Mouse (Mus musculus) heart, embryonic 16.5 days (tissue): ENCODE results near the gene Gclm. TPM values are rescaled to one million over a fixed set of nuclear protein-coding genes. Genes with fewer than 3 reads are reported as not detected.

Experiments
- ATAC-seq: fragments of 200-750 bp; cut with Nextera tagmentation; replicated peaks from 2 replicates; pipeline ENCODE4 v1.8.0; 2017; ENCODE audit warnings: moderate number of reproducible peaks; ENCODE audit not compliant: insufficient read depth, low FRiP score; ENCODE audit errors: extremely low read depth
- H3K27ac ChIP-seq: fragments of 300-500 bp; sonication (generic); 2 replicates; pipeline ENCODE4 v1.5.1; 2014; ENCODE audit warnings: mild to moderate bottlenecking, low read length, control low read depth, moderate library complexity
- H3K27me3 ChIP-seq: fragments of 300-500 bp; sonication (generic); 2 replicates; pipeline ENCODE4 v1.6.1; 2014; ENCODE audit warnings: low read length, mixed read lengths; ENCODE audit not compliant: control insufficient read depth, insufficient read depth
- H3K36me3 ChIP-seq: fragments of 300-500 bp; sonication (generic); 2 replicates; pipeline ENCODE4 v1.6.1; 2014; ENCODE audit not compliant: control insufficient read depth, insufficient read depth
- H3K4me1 ChIP-seq: fragments of 300-500 bp; sonication (generic); 2 replicates; pipeline ENCODE4 v1.6.1; 2014; ENCODE audit warnings: low read length, mixed read lengths; ENCODE audit not compliant: control insufficient read depth, insufficient read depth
- H3K4me2 ChIP-seq: fragments of 300-500 bp; sonication (generic); 2 replicates; pipeline ENCODE4 v1.6.1; 2014; ENCODE audit warnings: low read depth, mild to moderate bottlenecking, control low read depth, low read length
- H3K4me3 ChIP-seq: fragments of 300-500 bp; sonication (generic); 2 replicates; pipeline ENCODE4 v1.5.1; 2014; ENCODE audit warnings: mild to moderate bottlenecking, control low read depth, low read length
- H3K9ac ChIP-seq: fragments of 300-500 bp; sonication (generic); 2 replicates; pipeline ENCODE4 v1.6.1; 2014; ENCODE audit warnings: low read length, control low read depth
- H3K9me3 ChIP-seq: fragments of 300-500 bp; sonication (generic); replicated peaks from 2 replicates; pipeline ENCODE4 v1.6.1; 2016; ENCODE audit warnings: low read length; ENCODE audit not compliant: control insufficient read depth
- WGBS: fragments of 180-500 bp; shearing (Covaris S2); extraction: QIAGEN DNeasy Blood & Tissue Kit; methylation state at CpG from one replicate; pipeline ENCODE4 v1.1.7; 2014; 5-methylcytosine and 5-hydroxymethylcytosine counted together
- polyA plus RNA-seq: library from polyadenylated mRNA; unstranded; fragments of >200 nt; fragmentation: Nextera tagmentation; extraction: Ambion mirVana; gene quantifications from 2 replicates; pipeline ENCODE4 v1.2.1, GENCODE M21; 2015

The Gclm gene
- polyA plus RNA-seq, 1 experiment from 2014 or later, result 52.5 TPM

- Histone ChIP-seq H3K27me3 (no peaks in the 10 kb centered on the region), H3K9me3 (no peaks in the 10 kb centered on the region), H3K4me3 (peak overlapping the region; percentile 90), H3K36me3 (no peaks in the 10 kb centered on the region), H3K9ac (peak overlapping the region; percentile 92), H3K4me2 (peak overlapping the region; percentile 91), H3K27ac (peak overlapping the region; percentile 95), H3K4me1 (peaks cover 15% of the 10 kb centered on the region)
- under 1% methylated on average over 103 of the region's 105 CpGs for WGBS
- peak; percentile 80 for ATAC-seq
Observed at GRCm38 (mm10) chr3:122293223-122293953, 48.0 kb downstream of the Gclm start.

GRCm38 (mm10) chr3:122293954-122294850, 48.8 kb downstream of the Gclm start, which contains the start of gene Bcar3:
Bcar3 (plus strand) TSS chr3:122294136.
- no peaks in the 10 kb centered on the region for H3K9me3 ChIP-seq
- H3K4me1 ChIP-seq, result peaks cover 15% of the 10 kb centered on the region
- H3K4me2 ChIP-seq, result peak within 1 kb of the TSS; percentile 91
- H3K36me3 ChIP-seq, result no peaks in the 10 kb centered on the region
- peak within 1 kb of the TSS; percentile 95 for H3K27ac ChIP-seq
- H3K4me3 ChIP-seq, result peak within 1 kb of the TSS; percentile 90
- peak; percentile 37 for ATAC-seq
- WGBS, result 8% methylated on average over 37 of the region's 37 CpGs
- peak within 1 kb of the TSS; percentile 92 for H3K9ac ChIP-seq
- H3K27me3 ChIP-seq, result no peaks in the 10 kb centered on the region

GRCm38 (mm10) chr3:122295511-122295910, 50.2 kb downstream of the Gclm start:
- ATAC-seq, result no peak

GRCm38 (mm10) chr3:122296979-122297378, 51.6 kb downstream of the Gclm start:
- Histone ChIP-seq H3K27me3 (no peaks in the 10 kb centered on the region), H3K9me3 (no peaks in the 10 kb centered on the region), H3K27ac (no peak overlapping the region), H3K9ac (no peak overlapping the region), H3K4me1 (peaks cover 10% of the 10 kb centered on the region), H3K4me2 (no peak overlapping the region), H3K4me3 (no peak overlapping the region), H3K36me3 (no peaks in the 10 kb centered on the region)
- no peak for ATAC-seq
- 48% methylated on average over 5 of the region's 5 CpGs for WGBS

More at GRCm38 (mm10) chr3:122295511-122295910, 50.2 kb downstream of the Gclm start:
- Histone ChIP-seq H3K4me1 (peaks cover 15% of the 10 kb centered on the region), H3K4me2 (no peak overlapping the region), H3K36me3 (no peaks in the 10 kb centered on the region), H3K27ac (no peak overlapping the region), H3K9me3 (no peaks in the 10 kb centered on the region), H3K27me3 (no peaks in the 10 kb centered on the region), H3K4me3 (no peak overlapping the region), H3K9ac (no peak overlapping the region)
- 13% methylated on average over 5 of the region's 5 CpGs for WGBS

DNA sequence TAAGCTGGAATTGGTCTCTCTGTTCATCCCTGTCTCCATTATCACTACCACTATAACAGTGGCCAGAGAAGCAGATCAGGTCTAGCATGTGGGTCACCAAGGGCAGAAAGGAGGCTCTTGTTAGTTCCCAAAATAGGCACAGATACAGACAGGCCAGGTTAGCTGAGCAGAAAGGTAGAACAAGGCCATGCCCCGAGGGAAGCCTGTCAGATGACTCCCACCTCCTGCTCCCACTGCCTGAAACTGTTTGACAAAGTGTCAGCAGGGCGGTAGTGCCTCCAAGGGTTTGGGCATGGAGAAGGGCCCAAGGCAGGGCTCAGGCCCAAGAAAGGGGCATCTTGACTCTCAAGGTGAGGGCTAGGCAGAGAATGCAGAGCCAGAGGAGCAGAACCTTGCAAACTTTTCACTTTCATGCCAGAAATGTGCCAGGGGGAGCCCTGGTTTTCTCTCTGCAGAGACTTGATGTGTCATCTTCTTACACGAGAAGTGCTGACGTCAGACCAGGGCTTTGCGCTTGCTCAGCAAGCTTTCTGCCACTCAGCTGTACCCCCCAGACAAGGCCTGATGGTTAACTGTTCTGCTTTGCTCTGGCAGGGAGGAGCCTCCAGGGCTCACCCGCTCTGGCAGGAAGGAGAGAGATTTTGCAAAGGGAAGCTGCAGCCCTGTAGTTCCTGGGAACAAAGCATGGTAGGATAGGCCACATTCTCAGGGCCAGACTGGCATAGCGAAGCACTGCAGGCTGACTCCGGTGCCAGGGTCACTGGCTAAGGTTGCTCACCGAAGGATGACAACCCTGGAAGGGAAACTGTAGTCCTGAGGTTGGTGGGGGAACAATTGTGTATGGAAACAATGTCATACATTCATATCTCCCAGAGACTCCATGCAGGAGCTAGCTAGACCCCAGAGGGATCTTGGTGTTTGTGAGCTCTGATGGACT, 55.9 kb downstream of the Gclm start:
- H3K4me3 ChIP-seq, result no peak overlapping the region
- WGBS, result 45% methylated on average over 9 of the region's 9 CpGs
- no peaks in the 10 kb centered on the region for H3K9me3 ChIP-seq
- H3K36me3 ChIP-seq, result no peaks in the 10 kb centered on the region
- 0 out of 2 replicates have a peak, but pooled peaks cover 2% of the 10 kb centered on the region for H3K27me3 ChIP-seq
- ATAC-seq, result no peak; the same call in 1 of the 2 replicates
- no peaks in the 10 kb centered on the region; the same call in 1 of the 2 replicates for H3K4me1 ChIP-seq
- no peak overlapping the region for H3K9ac ChIP-seq
- no peak overlapping the region for H3K4me2 ChIP-seq
- H3K27ac ChIP-seq, result no peak overlapping the region

- no peak for ATAC-seq
- Histone ChIP-seq H3K4me1 (no peaks in the 10 kb centered on the region; the same call in 1 of the 2 replicates), H3K27ac (no peak overlapping the region), H3K27me3 (peaks cover 4% of the 10 kb centered on the region; the same call in 1 of the 2 replicates), H3K4me2 (no peak overlapping the region), H3K4me3 (no peak overlapping the region), H3K9me3 (no peaks in the 10 kb centered on the region), H3K9ac (no peak overlapping the region), H3K36me3 (no peaks in the 10 kb centered on the region)
- WGBS, result 77% methylated on average over 4 of the region's 4 CpGs
Observed at GRCm38 (mm10) chr3:122304560-122304959, 59.2 kb downstream of the Gclm start.

DNA sequence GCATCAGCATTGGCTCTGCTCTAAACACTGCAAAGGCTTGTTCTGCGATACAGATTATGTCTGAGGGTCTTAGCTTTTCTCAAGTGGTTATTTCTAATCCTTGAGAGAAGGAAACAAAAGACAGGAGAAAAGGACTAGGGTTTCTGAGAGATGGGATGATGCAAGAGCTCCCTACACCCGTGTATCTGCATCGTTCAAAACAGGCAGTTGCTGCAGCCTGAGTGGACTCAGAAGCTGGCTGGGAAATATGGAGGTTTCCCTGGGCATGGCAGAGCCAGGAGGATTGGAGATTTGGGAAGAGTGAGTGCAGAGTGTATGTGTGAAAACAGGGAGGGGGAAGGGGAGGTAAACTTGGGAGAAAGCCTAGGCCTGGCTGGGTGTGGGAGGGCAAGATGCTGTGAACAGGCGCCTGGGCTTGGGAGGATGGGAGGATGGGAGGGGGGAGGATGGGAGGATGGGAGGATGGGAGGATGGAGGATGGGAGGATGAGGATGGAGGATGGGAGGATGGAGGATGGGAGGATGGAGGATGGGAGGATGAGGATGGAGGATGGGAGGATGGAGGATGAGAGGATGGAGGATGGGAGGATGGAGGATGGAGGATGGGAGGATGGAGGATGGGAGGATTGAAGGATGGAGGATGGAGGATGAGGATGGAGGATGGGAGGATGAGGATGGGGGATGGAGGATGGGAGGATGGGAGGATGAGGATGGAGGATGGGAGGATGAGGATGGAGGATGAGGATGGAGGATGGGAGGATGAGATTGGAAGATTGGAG, 62.7 kb downstream of the Gclm start:
- Histone ChIP-seq H3K27me3 (peaks cover 13% of the 10 kb centered on the region), H3K27ac (no peak overlapping the region), H3K9me3 (no peaks in the 10 kb centered on the region), H3K4me1 (no peaks in the 10 kb centered on the region), H3K4me2 (no peak overlapping the region), H3K4me3 (no peak overlapping the region), H3K36me3 (no peaks in the 10 kb centered on the region), H3K9ac (no peak overlapping the region)
- WGBS, result 54% methylated on average over 4 of the region's 4 CpGs
- ATAC-seq, result no peak

GRCm38 (mm10) chr3:122308981-122309380, 63.6 kb downstream of the Gclm start:
- Histone ChIP-seq H3K36me3 (no peaks in the 10 kb centered on the region), H3K9ac (no peak overlapping the region), H3K27me3 (peaks cover 13% of the 10 kb centered on the region), H3K9me3 (no peaks in the 10 kb centered on the region), H3K4me1 (no peaks in the 10 kb centered on the region), H3K4me3 (no peak overlapping the region), H3K4me2 (no peak overlapping the region), H3K27ac (no peak overlapping the region)
- no peak for ATAC-seq
- WGBS, result 28% methylated on average over 6 of the region's 6 CpGs
